Mouse (Mus musculus) midbrain, embryonic 10.5 days (tissue): ENCODE results near the gene Svs1. TPM values are rescaled to one million over a fixed set of nuclear protein-coding genes. Genes with fewer than 3 reads are reported as not detected.
"Not testable (repeated sequence)": the region's sequence is repeated elsewhere in the genome, so short reads cannot be mapped to it uniquely, and the experiment has no call there.

Experiments
- DNase-seq: peaks from one replicate; pipeline ENCODE4 v3.0.0-alpha.2; 2017; ENCODE audit warnings: low spot score
- H3K27ac ChIP-seq: fragments of 300-500 bp; sonication (generic); replicated peaks from 2 replicates; pipeline ENCODE4 v1.5.1; 2016; ENCODE audit warnings: mild to moderate bottlenecking
- H3K27me3 ChIP-seq: fragments of 300-500 bp; sonication (generic); 2 replicates; pipeline ENCODE4 v1.6.1; 2016; ENCODE audit warnings: low read depth, mild to moderate bottlenecking; ENCODE audit not compliant: poor library complexity, severe bottlenecking
- H3K36me3 ChIP-seq: fragments of 300-500 bp; sonication (generic); 2 replicates; pipeline ENCODE4 v1.6.1; 2016; ENCODE audit warnings: mild to moderate bottlenecking, moderate library complexity
- H3K4me1 ChIP-seq: fragments of 300-500 bp; sonication (generic); 2 replicates; pipeline ENCODE4 v1.6.1; 2016
- H3K4me3 ChIP-seq: fragments of 300-500 bp; sonication (generic); 2 replicates; pipeline ENCODE4 v1.5.1; 2016; ENCODE audit warnings: mild to moderate bottlenecking, moderate library complexity
- H3K9me3 ChIP-seq: fragments of 300-500 bp; sonication (generic); replicated peaks from 2 replicates; pipeline ENCODE4 v1.6.1; 2016; ENCODE audit warnings: mild to moderate bottlenecking
- WGBS: fragments of 180-500 bp; shearing (Covaris S2); methylation state at CpG from one replicate; pipeline ENCODE4 v1.1.7; 2016; 5-methylcytosine and 5-hydroxymethylcytosine counted together
- polyA plus RNA-seq: library from polyadenylated mRNA; unstranded; fragments of >200 nt; fragmentation: Nextera tagmentation; extraction: Ambion mirVana; gene quantifications from 2 replicates; pipeline ENCODE4 v1.2.1, GENCODE M21; 2016

Gene Svs1
- polyA plus RNA-seq: not detected in 2 replicates

DNA sequence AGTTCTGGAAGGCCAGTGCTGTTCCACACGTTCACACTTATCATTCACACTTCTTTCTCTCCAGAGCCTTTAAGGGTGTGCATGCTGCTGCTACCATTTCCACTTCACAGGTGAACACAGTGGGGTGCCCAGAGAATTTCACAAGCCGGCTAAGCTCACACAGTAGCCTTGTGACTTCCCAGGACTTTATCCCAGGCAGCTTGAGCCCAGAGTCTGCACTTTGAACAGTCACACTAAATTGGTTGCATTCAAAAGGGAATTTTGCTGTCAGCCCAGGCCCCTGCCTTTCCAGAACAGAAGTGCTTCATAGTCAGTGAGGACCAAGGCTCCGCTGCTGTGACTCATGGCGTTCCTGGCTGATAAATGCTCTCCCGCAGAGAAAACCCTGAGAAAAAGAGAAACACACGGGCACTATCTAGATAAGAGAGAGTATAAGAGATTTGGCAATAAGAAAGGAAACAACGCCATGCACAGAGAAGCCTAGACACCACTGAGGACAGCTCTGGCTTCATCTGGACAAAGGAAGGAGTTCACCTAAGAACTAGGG, at the start of gene Svs1:
Gene Svs1, plus strand, starts transcription at position 418 of the 547 bp plus-strand sequence.
- WGBS: 65% methylated on average over 7 of the region's 7 CpGs
- no peak within 1 kb of the TSS for H3K27ac ChIP-seq
- H3K36me3 ChIP-seq: no peaks in the 10 kb centered on the region
- DNase-seq: no peak
- no peak within 1 kb of the TSS for H3K4me3 ChIP-seq
- no peaks in the 10 kb centered on the region for H3K4me1 ChIP-seq
- no peaks in the 10 kb centered on the region for H3K27me3 ChIP-seq
- no peaks in the 10 kb centered on the region for H3K9me3 ChIP-seq

DNA sequence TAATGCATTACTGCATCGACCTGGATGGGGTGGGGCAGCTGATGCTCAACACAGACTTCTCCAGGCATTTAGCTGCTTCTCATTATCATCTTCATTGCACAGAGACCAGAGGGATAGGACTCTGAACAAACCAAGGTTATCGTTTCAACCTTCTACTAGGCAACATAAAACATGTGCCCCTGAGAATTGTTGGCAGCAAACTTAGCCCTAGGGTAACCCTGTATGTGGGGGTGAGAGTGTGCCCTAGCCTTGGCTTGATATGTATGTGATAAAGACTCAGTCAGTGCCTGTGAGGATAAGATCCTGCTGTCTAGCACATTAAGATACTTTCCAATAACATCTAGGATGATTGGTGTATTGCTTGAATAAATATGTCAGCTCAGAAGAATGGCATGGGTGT, 37.1 kb upstream of the Svs1 start:
- WGBS: 82% methylated on average over 2 of the region's 2 CpGs

DNA sequence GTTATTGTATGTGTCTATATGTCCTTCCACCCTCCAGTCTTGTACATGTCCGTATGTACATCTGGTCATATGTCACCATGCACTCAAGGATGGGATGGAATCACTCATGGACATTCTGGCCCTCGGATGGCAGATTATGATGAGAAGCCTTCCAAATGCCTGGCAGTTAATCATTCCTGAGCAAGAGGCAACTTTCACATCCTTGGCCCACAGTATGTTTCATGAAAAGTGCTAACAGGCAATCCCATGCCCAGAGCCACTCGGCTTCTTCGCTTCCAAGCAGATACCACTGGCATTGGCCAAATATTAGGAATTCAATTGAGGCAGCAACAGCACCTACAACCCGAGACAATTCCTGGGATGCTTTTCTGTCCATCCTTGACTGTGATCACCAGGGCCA, 36.0 kb upstream of the Svs1 start:
- H3K36me3 ChIP-seq: no peaks in the 10 kb centered on the region
- no peak overlapping the region for H3K27ac ChIP-seq
- no peak for DNase-seq
- H3K27me3 ChIP-seq: no peaks in the 10 kb centered on the region
- 88% methylated on average over 5 of the region's 5 CpGs for WGBS
- H3K4me3 ChIP-seq: no peak overlapping the region
- no peaks in the 10 kb centered on the region for H3K4me1 ChIP-seq
- H3K9me3 ChIP-seq: no peaks in the 10 kb centered on the region

More for the DNA sequence above, 37.1 kb upstream of the Svs1 start:
- Histone ChIP-seq H3K27ac (no peak overlapping the region), H3K4me3 (no peak overlapping the region), H3K36me3 (no peaks in the 10 kb centered on the region), H3K9me3 (no peaks in the 10 kb centered on the region; the same call in 1 of the 2 replicates), H3K4me1 (no peaks in the 10 kb centered on the region), H3K27me3 (no peaks in the 10 kb centered on the region)
- no peak for DNase-seq

DNA sequence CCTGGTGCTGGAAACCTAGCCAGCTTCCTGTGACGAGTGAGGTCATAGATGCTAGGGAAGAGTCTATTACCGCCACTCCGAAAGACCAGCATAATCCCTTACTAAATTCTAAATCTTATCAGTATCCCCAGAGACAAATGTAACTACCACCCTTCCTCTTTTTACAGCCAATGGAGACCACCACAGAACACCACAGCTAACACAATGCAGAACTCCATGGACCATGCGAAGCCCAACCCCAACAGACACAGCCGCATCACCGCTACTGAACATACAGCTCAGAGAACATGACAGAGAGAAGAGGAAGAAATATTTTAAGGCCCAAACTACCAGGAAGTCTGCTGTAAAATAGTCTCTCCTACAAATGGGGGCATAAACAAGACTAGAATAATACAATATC, 35.0 kb upstream of the Svs1 start:
- Histone ChIP-seq H3K27me3 (no peaks in the 10 kb centered on the region), H3K36me3 (no peaks in the 10 kb centered on the region), H3K27ac (no peak overlapping the region), H3K4me3 (no peak overlapping the region), H3K4me1 (no peaks in the 10 kb centered on the region), H3K9me3 (no peaks in the 10 kb centered on the region)
- no peak for DNase-seq
- 91% methylated on average over 6 of the region's 6 CpGs for WGBS

DNA sequence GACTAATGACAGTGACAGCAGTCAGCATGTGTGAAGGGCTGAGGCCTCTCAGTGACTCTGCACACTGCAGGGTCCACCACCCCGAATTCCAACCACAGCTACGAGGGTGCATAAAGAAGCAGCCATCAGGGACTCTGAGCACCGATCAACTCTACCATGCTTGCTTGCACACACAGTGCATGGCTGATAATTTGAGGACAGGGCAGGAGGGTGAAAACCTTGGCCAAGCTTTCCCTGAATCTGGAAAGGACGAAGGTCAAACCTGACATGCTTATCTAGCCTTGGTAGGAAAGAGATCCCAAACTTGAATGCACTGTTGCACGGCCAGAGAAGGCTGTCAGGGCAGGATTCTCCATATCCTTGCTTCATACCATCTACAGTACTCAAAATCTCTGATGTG, 33.4 kb upstream of the Svs1 start:
- Histone ChIP-seq H3K27ac (no peak overlapping the region), H3K9me3 (no peaks in the 10 kb centered on the region), H3K36me3 (no peaks in the 10 kb centered on the region), H3K4me3 (no peak overlapping the region), H3K27me3 (no peaks in the 10 kb centered on the region), H3K4me1 (no peaks in the 10 kb centered on the region)
- WGBS: 81% methylated on average over 5 of the region's 5 CpGs
- DNase-seq: no peak

DNA sequence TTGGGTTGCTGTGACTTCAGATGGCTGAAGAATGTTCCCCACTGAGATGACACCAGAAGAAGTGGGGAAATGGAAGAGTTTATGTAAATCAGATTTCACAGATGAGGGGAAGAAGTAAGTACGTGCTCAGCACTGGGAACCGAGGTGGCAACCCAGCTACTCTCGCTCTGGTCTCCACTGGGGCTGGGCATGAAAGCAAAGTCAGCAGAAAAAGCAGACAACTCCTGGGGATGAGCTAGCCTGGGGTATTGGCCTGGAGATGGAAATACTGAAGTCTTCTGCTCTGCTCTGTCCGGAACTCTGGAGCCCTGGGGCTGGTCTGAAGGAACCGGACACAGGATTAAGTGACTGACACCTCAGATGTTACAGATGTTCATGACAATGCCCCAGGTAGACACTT, 32.5 kb upstream of the Svs1 start:
- WGBS: 76% methylated on average over 5 of the region's 5 CpGs
- Histone ChIP-seq H3K36me3 (no peaks in the 10 kb centered on the region), H3K4me1 (no peaks in the 10 kb centered on the region), H3K4me3 (no peak overlapping the region), H3K9me3 (no peaks in the 10 kb centered on the region), H3K27ac (no peak overlapping the region), H3K27me3 (no peaks in the 10 kb centered on the region)
- no peak for DNase-seq

DNA sequence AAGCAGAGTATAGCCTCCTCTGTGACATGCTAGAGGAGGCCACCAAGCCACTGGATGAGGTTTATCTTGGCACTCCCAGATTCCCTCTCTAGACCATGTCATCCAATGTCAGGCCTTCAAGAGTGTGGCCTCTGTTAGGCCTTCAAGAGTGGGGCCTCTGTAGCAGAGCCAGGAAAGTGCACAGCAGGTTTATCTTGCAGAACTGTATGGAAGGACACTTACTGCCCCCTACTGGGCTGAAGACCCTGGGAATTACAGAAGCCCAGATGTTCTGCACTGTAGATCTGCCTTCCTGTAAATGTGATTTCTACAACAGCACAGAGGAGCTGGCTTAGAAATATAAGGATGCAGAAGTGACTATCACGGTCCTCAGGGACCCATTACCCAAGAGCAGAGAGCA, 31.7 kb upstream of the Svs1 start:
- Histone ChIP-seq H3K27me3 (no peaks in the 10 kb centered on the region), H3K4me1 (no peaks in the 10 kb centered on the region), H3K4me3 (no peak overlapping the region), H3K36me3 (no peaks in the 10 kb centered on the region), H3K9me3 (no peaks in the 10 kb centered on the region), H3K27ac (no peak overlapping the region)
- DNase-seq: peak; percentile 34
- WGBS: 62% methylated on average over 1 of the region's 1 CpGs

DNA sequence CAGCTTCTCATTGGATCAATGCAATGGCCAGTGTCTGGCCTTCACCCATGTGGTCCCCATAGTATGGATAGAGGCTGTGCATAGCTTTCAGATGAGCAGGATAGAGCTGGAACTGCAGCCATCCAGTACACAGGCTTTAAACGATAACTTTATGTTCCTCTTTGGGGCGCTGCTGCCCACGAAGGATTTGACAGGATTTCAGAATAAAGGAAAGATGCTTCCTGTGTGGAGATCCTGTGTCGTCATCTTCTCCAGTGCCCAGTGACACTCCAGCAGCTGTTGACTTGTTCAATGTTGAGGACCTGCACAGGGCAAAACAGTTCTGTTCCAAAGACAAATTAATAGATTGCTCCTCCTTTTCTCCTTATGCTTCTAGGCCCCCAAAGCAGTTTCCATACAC, 29.9 kb upstream of the Svs1 start:
- H3K27me3 ChIP-seq: no peaks in the 10 kb centered on the region
- H3K27ac ChIP-seq: no peak overlapping the region
- H3K9me3 ChIP-seq: no peaks in the 10 kb centered on the region
- H3K4me1 ChIP-seq: no peaks in the 10 kb centered on the region
- no peak for DNase-seq
- H3K4me3 ChIP-seq: no peak overlapping the region
- WGBS: 94% methylated on average over 4 of the region's 4 CpGs
- no peaks in the 10 kb centered on the region for H3K36me3 ChIP-seq

DNA sequence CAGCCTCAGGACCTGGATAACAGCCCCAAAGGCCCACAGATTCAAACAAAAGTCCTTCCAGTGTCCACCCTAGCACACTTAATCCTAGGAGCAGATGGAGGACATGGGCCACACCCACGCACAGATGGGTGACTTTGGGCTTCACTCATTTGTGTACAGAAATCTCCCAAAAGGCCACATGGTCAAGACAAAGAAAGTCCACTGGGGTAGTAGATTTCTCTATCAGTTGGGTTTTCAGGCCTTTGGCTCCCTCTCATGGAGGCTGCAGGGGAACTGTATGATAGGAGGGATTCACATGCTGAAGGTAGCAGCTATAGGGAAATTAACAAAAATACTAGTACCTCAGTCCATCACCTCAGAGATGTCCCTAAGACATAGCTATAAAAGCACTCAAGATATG, 28.6 kb upstream of the Svs1 start:
- Histone ChIP-seq H3K36me3 (no peaks in the 10 kb centered on the region), H3K9me3 (no peaks in the 10 kb centered on the region), H3K4me3 (no peak overlapping the region), H3K27me3 (no peaks in the 10 kb centered on the region), H3K4me1 (no peaks in the 10 kb centered on the region), H3K27ac (no peak overlapping the region)
- WGBS: 68% methylated on average over 1 of the region's 1 CpGs
- DNase-seq: no peak

DNA sequence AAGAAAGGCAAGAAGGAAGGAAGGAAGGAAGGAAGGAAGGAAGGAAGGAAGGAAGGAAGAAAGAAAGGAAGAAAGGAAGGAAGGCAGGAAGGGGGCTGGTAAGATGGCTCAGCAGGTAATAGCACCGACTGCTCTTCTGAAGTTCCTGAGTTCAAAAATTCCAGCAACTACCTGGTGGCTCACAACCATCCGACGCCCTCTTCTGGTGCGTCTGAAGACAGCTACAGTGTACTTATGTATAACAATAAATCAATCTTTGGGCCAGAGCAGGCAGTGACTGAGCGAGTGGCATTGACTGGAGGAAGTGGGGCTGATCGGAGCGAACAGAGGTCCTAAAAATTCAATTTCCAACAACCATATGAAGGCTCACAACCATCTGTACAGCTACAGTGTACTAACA, 27.5 kb upstream of the Svs1 start:
- H3K4me1 ChIP-seq, H3K9me3 ChIP-seq, H3K4me3 ChIP-seq, DNase-seq, H3K36me3 ChIP-seq, H3K27me3 ChIP-seq, H3K27ac ChIP-seq: not testable (repeated sequence)
- 33% methylated on average over 7 of the region's 7 CpGs for WGBS

DNA sequence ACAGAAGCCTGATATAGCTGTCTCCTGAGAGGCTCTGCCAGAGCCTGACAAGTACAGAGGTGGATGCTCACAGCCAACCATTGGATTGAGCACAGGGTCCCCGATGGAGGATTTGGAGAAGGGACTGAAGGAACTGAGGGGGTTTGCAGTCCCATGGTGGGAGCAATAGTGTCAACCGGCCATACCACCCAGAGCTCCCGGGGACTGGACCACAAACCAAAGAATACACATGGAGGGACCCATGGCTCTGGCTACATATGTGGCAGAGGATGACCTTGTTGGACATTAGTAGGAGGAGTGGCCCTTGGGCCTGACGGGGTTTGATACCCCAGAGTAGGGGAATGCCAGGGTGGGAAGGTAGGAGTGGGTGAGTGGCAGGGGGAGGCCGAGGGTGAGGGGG, 20.0 kb upstream of the Svs1 start:
- not testable (repeated sequence) for H3K27ac ChIP-seq, H3K9me3 ChIP-seq, DNase-seq, H3K4me1 ChIP-seq, H3K27me3 ChIP-seq, H3K36me3 ChIP-seq, H3K4me3 ChIP-seq
- 87% methylated on average over 5 of the region's 5 CpGs for WGBS

DNA sequence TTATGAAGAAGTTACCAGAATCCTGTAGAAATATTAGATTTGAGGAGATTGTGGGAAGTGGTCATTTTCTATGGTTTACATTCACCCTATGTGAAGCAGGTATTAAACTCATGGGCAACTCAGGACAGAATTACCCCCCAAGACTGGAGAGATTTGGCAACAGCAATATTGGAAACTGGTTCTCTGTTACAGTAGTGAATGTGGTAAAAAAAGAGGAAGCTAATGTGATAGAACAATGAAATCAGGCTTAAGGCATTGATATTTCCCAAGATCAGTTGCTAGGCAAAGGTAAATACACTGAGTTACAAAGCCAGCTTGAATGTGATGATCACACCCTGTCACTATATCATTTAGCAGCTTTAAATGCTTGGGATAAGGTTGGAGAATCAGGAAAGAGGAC, 18.8 kb upstream of the Svs1 start:
- H3K9me3 ChIP-seq: no peaks in the 10 kb centered on the region
- H3K27me3 ChIP-seq: no peaks in the 10 kb centered on the region
- no peak overlapping the region for H3K4me3 ChIP-seq
- H3K4me1 ChIP-seq: no peaks in the 10 kb centered on the region
- no peaks in the 10 kb centered on the region for H3K36me3 ChIP-seq
- no peak overlapping the region for H3K27ac ChIP-seq
- DNase-seq: no peak

DNA sequence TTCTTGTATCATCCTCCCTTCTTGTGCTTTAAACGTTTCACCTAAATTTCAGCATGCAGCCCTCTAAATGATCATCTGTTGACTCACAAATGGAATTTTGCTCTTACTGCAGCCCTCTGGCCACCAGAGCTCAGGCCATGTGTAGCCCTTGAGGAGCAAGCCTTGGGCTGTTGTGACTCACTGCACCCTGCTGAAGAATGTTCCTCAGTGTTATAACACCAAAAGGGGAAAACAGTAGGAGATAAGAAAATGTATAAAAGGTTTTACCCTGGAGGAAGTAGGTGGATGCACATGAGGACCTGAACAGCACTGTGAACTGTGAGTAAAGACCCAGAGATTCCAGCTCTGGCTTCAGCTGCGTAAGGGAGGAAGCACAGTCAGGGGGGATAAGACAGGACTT, 12.0 kb upstream of the Svs1 start, which contains the start of gene Doxl2:
Gene Doxl2, plus strand, starts transcription at position 301 of the 400 bp plus-strand sequence.
- WGBS: 81% methylated on average over 2 of the region's 2 CpGs
- Histone ChIP-seq H3K4me3 (no peak within 1 kb of the TSS), H3K27ac (no peak within 1 kb of the TSS), H3K27me3 (no peaks in the 10 kb centered on the region), H3K4me1 (no peaks in the 10 kb centered on the region), H3K9me3 (no peaks in the 10 kb centered on the region), H3K36me3 (no peaks in the 10 kb centered on the region)
- no peak for DNase-seq

DNA sequence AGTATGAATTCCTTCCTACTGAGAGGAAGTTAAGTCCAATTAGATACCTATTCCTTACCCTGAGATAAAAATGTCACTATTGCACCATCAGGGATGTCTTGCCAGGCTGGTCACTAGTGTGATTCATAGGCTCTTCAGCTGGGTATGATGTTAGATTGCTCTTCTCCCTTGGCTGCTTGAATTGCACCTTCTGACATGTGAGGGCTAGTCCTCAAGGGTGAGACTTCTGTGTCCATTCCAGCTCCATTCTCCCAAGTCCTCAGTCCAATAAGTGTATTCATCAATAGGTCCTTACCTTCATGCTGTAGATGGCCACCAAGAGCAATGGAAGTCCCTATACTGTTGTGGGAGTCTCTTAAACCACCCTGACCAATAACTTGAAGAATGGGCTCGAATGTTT, 7.0 kb upstream of the Svs1 start:
- Histone ChIP-seq H3K4me1 (no peaks in the 10 kb centered on the region), H3K27ac (no peak overlapping the region), H3K4me3 (no peak overlapping the region), H3K27me3 (no peaks in the 10 kb centered on the region), H3K9me3 (no peaks in the 10 kb centered on the region), H3K36me3 (no peaks in the 10 kb centered on the region)
- WGBS: 76% methylated on average over 1 of the region's 1 CpGs
- no peak for DNase-seq
